Mouse (Mus musculus) heart, postnatal 36 days (tissue): ENCODE results near the gene Gm27029. TPM values are rescaled to one million over a fixed set of nuclear protein-coding genes. Genes with fewer than 3 reads are reported as not detected.
"Not testable (repeated sequence)": the region's sequence is repeated elsewhere in the genome, so short reads cannot be mapped to it uniquely, and the experiment has no call there.

ENCODE experiments used
- DNase-seq, 2 experiments: peaks; one replicate each; pipeline ENCODE4 v3.0.0; 2021 to 2022
- intact Hi-C: fragments of 180-260 bp; cut with DNase I; formaldehyde crosslinking; loops from one replicate; pipeline ENCODE4 v1.15.1; 2025
- total RNA-seq, 2 experiments: library from RNA; stranded (reverse); gene quantifications; 2 replicates each; pipeline ENCODE4 v1.2.3; 2021

Gm27029 gene
- total RNA-seq, result 10 to 100 TPM in 1 of 2 experiments, 1 to 10 TPM in 1; 8.0 to 10.3 TPM

DNA sequence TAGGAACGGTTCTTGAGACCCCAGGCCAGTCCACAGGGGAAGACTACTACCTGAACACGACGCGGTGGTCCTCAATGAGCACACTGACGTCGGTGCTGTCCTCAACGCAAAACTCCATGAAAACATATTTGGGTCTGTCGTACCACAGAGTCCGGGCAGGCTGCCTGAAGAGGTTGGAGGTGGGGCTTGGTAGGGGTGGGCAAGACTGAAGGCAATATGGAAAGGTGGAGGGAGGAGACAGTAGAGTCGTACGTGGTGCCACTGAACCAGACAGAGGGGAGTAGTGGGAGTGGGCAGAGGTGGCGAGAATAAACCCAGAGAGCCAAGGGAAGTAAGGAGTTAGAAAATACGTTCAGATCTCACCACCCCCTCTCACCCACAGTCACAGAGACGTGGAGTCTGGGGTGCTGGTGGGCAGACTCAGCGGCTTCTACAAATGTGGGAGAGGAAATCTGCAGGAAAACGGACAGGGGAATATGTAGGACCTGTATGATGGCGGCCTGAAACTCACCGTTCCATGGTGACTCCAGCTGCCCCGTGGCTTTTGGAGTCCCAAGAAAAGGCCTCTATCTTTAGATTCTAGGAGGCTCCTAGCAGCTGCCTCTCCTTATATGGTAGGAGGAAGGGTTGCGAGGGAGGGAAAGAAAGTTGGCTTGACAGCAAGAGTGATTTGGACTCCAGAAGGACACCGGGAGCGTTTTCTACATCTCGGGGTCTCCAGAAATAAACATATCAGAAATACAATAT is at the start of gene Gm27029:
Gene Gm27029 (minus strand): TSS at position 692 of the 747 bp plus-strand sequence.
- intact Hi-C loops, result no loop called here
- peak in 1 of 2 experiments; percentile 45 for DNase-seq

DNA sequence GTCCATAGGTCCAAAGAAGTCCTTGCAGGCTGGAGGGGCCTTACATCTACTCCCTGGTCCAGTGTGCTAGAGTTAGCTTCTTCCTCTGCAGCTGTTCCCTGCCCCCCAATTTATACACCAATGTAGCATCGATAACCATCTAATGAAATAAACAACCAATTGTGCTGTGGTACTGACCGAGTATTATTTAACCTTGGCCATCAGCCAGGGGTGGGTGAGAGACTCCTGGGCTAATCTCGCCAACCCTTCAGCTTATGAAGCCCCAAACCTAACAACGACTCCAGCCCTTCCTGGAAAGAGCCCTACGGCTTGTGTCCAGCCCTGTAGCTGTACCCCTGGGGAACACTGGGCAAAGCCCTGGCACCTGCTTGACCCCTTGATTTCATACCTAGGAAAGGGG is 49.7 kb upstream of the Gm27029 start:
- no peak for DNase-seq
- intact Hi-C loops, result no loop called here

DNA sequence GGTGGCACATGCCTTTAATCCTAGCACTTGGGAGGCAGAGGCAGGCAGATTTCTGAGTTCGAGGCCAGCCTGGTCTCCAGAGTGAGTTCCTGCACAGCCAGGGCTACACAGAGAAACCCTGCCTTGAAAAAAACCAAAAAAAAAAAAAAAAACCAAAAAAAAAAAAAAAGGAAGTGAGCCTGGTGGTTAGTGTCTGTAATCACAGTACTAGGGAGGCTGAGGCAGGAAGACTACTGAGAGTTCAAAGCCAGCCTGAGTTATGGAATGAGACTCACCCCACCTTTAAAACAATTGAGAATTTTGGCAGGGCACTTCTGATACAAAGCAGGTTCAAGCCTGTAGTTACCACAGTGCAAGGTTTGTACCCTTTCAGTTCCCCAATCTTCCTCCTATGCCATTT is 49.1 kb upstream of the Gm27029 start:
- DNase-seq, intact Hi-C loops: not testable (repeated sequence)

DNA sequence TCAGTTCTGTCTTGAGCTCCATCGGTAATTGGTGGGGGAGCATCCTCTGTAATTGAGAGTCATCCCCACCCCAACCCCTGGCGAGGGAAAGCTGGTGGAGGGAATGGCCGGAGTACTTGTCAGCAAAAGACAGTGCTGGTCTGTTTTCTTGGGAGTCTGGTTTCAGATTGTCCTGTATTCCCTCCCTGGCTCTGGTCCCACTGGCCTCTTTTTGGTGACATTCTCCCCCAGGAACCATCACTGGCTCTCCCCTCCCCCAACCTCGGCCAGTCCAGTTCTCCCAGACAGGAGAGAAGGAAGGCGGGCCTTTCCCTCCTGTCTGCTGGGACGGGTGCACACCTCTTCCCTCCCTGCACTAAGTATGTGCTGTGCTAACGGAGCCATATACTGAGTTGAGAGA is 47.7 kb upstream of the Gm27029 start:
- intact Hi-C loops, result no loop called here
- no peak for DNase-seq

GRCm38 (mm10) chr11:101471926-101472325 is 47.3 kb upstream of the Gm27029 start:
- intact Hi-C loops, result no loop called here
- DNase-seq, result no peak

DNA sequence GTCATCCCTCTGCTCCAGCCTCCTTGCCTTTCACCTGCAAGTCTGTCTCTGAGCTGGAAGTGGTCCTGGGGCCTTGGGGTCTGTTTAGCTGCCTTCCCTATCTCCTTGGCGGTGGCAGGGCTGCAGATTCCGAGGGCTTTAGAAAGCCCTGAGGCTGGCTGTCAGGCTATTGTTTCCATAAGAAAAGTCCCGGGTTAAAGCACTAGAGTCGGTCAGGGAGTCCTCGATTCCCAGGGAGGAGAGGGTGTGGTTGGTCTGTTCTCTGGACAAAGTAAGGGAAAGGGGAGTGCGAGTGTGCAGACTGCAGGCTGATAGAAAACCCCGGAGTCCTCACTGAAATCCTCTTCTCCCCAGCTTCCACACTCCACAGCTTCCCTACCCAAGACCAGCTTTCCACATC is 45.6 kb upstream of the Gm27029 start:
- intact Hi-C loops, result no loop called here
- no peak for DNase-seq

- intact Hi-C loops, result loop anchor here (5.0 kb wide), 1 partner anchor 83 kb away; the partner anchor contains the start of genes Brca1 and Nbr1
- DNase-seq, result no peak
Measured at GRCm38 (mm10) chr11:101469155-101469554, 44.6 kb upstream of the Gm27029 start.

DNA sequence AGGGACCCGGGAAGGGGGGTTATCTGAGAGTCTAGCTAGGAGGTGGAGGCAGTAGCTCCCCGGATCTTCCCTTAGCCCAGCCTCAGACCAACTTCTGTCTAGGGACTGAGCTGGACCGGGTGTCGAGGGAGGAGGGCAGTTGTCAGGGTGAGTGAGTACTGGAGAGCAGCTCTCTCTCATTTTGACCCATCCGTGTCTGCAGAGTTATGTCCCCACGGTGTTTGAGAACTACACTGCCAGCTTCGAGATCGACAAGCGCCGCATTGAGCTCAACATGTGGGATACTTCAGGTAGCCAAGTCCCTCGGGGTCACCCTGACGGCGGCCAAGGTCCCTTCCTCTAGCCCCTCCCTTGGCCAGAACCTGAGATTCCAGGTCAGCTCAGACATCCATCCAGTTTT is 44.1 kb upstream of the Gm27029 start:
- intact Hi-C loops, result loop anchor here (5.0 kb wide), 1 partner anchor 84 kb away; the partner anchor contains the start of genes Brca1 and Nbr1
- peak in 1 of 2 experiments; percentile 18 for DNase-seq

- intact Hi-C loops, result loop anchor here (5.0 kb wide), 1 partner anchor 84 kb away; the partner anchor contains the start of genes Brca1 and Nbr1
- peak in 1 of 2 experiments; percentile 30 for DNase-seq
Measured at GRCm38 (mm10) chr11:101468263-101468688, 43.7 kb upstream of the Gm27029 start.

DNA sequence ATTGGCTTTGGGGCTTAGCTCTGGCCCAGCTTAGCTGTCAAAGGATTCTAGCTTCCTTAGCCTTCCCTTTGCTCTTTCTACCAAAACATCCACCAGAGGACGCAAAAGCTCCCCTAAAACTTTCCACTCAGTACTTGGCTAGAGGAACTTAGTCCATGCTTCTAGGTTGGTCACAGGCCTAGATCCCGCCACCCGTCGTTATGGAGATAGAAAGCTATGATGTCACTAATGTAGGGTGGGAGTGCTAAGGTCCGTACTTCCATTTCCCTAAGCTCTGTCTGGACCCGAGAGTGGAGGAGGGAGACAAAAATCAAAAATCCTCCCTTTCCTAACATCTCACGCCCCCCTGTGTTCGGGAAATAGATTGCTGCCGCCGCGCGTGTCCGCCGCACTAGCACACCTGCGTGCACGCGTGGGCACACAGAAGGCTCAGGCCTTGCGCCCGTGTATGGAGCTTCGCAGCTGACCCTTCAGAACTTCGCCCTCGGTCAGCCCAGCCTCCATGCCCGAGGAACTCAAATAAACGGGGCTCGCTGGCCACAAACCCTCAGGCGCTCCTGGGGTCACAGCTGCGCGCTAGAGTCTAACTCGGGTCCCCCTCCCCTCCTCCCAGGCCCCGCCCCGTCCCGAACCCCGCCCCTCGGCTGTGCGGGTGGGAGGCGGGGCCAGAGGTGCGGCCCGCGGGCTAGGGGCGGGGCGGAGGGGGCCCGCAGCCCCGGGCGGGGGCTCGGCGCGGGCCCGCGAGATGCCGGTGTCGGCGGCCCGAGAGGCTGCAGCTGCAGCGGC is 43.1 kb upstream of the Gm27029 start:
- intact Hi-C loops, result loop anchor here (2.0 to 5.0 kb wide), 2 partner anchors 25 to 85 kb away; partner anchors contain the start of genes Brca1, Nbr1 and Rpl27
- peak; percentile 68 to 71 for DNase-seq

DNA sequence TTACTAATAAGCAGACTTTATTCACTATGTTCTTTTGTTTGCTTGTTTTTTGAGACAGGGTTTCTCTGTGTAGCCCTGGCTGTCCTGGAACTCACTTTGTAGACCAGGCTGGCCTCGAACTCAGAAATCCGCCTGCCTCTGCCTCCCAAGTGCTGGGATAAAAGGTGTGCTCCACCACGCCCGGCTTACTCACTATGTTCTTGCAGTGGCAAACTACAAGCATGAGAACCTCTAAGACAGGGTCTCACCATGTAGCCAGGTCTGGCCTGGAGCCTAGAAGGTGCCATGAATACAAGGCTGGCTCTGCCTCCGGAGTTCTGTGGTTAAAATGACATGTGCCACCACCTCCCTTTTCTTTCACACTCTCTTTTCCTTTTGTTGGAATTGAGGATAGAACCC is 42.0 kb upstream of the Gm27029 start:
- not testable (repeated sequence) for DNase-seq
- intact Hi-C loops, result loop anchor here (2.0 to 5.0 kb wide), 2 partner anchors 24 to 86 kb away; partner anchors contain the start of genes Brca1, Nbr1 and Rpl27

DNA sequence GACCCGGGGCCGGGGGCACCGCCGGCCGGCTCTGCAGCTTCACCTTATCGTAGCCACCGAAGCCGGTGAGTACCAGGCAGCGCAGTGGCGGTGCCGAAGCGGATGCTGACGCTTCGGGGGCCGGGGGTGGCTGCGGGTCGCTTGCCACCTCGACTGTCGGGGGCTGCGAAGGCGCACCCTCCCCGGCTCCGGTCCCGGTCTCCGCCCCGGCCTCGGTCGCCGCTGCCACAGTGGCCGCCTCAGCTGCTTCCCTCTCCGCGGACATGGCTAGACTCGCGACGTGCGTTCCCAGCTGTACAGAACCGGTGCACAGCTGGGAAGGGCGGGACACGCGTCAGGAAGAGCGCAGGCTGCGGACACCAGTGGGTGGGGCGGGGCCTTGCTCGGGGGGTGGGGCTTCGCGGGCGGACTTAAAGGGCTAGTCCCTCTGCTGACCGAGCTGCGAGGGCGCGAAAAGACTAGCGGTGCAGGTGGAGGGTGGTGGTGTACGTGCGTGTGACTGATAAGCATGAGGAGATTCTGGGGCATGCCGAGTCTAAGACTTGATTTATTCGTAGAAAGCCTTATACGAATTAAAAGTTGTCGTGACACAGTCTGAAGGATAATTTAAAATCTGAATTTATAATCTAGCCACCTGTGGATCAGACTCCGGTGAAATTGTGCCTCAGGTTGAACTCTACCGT is 41.4 kb upstream of the Gm27029 start, which contains the start of gene Vat1:
Gene Vat1 (minus strand): TSS at position 362 of the 683 bp plus-strand sequence.
- DNase-seq, result peak; percentile 73 to 82
- intact Hi-C loops, result loop anchor here (2.0 to 5.0 kb wide), 2 partner anchors 23 to 86 kb away; partner anchors contain the start of genes Brca1, Nbr1 and Rpl27

DNA sequence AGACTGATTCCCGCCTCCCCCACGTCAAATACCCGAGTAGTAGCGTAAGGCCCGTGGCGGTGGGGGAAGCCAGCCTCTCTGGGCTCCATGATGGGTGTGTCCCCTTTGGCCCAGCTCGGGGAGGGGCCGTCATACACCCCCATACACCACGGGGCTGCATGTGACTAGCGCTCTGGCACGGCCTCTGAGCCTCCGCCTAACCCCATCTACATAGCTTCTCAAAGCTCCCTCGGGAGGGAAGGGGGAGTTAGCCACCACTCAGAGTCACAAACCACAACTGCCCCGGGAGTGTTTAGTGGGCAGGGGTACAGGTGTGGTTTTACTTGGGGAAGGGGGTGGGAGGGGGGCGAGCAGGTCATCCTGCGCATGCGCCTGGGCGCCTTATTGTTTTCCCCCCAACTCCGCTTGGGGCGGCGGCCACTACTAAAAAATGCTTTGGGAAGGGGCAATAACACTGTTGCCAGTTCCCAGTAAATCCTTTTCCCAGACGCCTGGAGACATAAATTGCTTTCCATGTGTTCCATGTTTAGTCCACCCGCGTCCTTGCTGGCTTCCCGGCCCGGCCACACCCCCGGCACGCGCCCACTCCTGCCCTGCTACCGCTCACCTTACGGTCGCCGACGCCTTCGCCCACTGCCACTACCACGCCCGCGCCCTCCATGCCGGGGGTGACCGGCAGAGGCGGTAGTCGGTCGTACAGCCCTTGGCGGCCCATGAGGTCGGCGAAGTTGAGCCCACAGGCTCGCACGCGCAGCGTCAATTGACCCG is 40.7 kb upstream of the Gm27029 start:
- intact Hi-C loops, result loop anchor here (5.0 kb wide), 1 partner anchor 87 kb away; the partner anchor contains the start of genes Brca1 and Nbr1
- DNase-seq, result peak; percentile 66 to 79

GRCm38 (mm10) chr11:101464211-101465100 is 39.9 kb upstream of the Gm27029 start, which contains the start of gene Rnd2:
TSS of gene Rnd2 (plus strand) at chr11:101464999.
- DNase-seq, result no peak
- intact Hi-C loops, result loop anchor here (5.0 kb wide), 1 partner anchor 88 kb away; the partner anchor contains the start of genes Brca1 and Nbr1

DNA sequence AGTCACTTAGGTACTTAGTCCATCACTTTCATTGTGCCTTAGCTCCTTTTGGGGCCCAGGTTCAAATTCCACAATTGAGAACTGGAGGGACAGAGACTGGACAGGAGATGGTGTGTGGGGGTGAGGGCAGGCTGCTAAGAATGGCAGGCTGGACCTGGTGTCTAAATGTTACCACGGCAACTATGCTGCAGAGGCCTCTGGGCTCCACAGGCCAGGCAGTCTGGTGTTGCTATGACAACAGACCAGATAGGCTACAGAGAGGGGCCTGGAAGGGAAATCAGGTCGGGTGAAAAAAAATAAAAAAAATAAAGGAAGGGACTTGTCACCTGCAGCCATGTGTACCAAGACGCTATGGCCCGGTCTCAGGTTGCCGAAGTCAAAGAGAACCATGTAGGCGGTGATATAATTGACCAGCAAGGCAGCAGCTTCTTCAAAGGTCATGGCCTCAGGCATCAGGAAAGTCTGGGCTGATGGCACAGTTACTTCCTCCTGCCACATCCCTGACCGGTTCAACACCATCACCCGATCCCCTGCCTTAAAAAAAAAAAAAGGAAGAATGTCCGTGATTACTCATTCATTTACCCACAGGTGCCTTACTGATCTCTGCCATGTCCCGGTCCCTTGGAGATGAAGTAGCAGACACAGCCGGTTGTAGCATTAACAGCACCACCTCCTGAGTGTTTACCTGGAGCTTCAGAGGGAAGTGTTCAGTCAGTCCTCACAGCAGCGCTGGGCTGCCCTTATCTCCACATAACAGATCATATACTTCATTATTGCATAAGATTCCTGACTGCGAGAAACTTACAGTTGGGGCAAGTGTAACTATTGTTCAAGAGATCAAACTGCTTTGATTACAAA is 38.2 kb upstream of the Gm27029 start:
- no peak for DNase-seq
- intact Hi-C loops, result no loop called here

- no peak for DNase-seq
- intact Hi-C loops, result no loop called here
Measured at GRCm38 (mm10) chr11:101462141-101462540, 37.5 kb upstream of the Gm27029 start.

DNA sequence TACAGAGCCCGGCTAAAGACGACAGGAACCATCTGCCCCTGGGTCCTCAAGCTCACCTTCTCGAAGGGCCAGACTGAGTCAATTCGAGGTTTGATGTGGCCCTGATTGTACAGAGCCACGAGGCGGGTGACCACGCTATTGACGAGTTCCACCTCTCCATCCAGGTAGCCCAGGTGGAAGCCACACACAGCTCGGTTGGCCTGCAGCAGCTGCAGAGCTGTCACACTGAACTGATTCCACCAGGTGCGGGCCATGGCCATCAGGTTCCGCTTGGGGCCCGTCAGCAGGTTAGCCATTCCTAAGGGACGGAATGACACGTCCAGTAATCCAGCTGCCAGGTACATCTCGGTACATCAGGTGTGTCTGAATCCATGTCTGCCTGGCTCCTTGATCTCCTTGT is 35.7 kb upstream of the Gm27029 start:
- DNase-seq, result no peak
- intact Hi-C loops, result no loop called here
